Mouse (Mus musculus) hematopoietic stem cell, adult 5-6 weeks (primary cell): ENCODE results near the gene Hist2h3b. TPM values are rescaled to one million over a fixed set of nuclear protein-coding genes. Genes with fewer than 3 reads are reported as not detected.
"Not testable (repeated sequence)": the region's sequence is repeated elsewhere in the genome, so short reads cannot be mapped to it uniquely, and the experiment has no call there.

Experiments used
- ATAC-seq, 2 experiments: fragments of 125-278 bp in 1 of 2; replicated peaks in 1 of 2; 2 replicates each; pipeline ENCODE4 v1.8.0; 2016 to 2017; ENCODE audit warnings: inconsistent platforms in 2 of 2, mild to moderate bottlenecking in 2 of 2, moderate number of reproducible peaks in 2 of 2, low read depth in 1 of 2, moderate TSS enrichment in 1 of 2; ENCODE audit not compliant: low FRiP score in 2 of 2, poor library complexity in 2 of 2, severe bottlenecking in 2 of 2, insufficient read depth in 1 of 2, low TSS enrichment in 1 of 2
- total RNA-seq: library from RNA; stranded (forward); fragments of 172-1452, 232-1000 nt; gene quantifications from 2 replicates; pipeline ENCODE4 v1.2.3, GENCODE M21; 2017

Gene Hist2h3b
- total RNA-seq = 222 and 285 TPM in 2 replicates

- peak; percentile 44 to 47; a peak in 3 of 4 replicates for ATAC-seq
Measured at GRCm38 (mm10) chr3:96268051-96268775, at the start of gene Hist2h3b. Gene Hist2h3b, plus strand, starts transcription at chr3:96268654.

DNA sequence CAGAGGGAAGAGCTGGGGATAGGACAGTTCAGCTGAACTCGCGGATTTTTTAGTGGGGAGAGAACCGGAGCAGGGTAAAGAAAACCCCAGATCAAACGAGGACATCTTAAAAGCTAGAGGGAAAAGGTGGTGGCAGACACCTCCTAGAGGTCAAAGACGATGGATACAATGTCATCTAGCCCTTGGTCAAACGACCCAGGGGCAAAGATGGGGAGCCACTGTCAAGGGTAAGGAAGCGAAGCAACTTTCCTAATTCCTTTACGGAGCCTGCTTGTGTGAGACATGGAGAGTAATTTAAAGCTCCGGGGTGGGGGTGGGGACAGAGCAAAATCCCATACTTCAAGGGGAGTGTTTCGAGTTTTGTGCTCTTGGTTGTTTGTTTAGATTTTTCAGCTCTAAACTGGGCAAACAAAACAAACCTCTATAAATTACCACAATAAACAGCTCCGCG is 49.2 kb upstream of the Hist2h3b start:
- ATAC-seq = peak; percentile 2 to 19; a peak in 1 of 4 replicates

- ATAC-seq = peak; percentile 57 to 68
Measured at GRCm38 (mm10) chr3:96219661-96220130, 48.8 kb upstream of the Hist2h3b start, which contains the start of the genes Bola1 and Hist2h2ab. Gene Bola1, minus strand, starts transcription at chr3:96219709. Gene Hist2h2ab, plus strand, starts transcription at chr3:96219865.

DNA sequence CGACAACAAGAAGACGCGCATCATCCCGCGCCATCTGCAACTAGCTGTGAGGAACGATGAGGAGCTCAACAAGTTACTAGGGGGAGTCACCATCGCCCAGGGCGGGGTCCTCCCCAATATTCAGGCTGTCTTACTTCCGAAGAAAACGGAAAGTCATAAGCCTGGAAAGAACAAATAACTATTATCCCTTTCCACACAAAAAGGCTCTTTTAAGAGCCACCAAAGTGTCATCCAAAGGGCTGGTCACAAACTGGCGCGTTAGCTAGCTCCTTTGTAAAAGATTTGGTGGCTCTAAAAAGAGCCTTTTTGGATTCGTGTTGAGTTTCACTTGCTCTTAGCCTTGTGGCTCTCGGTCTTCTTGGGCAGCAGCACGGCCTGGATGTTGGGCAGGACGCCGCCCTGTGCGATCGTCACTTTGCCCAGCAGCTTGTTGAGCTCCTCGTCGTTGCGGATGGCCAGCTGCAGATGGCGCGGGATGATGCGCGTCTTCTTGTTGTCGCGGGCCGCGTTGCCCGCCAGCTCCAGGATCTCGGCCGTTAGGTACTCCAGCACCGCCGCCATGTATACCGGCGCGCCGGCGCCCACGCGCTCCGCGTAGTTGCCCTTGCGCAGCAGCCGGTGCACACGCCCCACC is 48.2 kb upstream of the Hist2h3b start:
- ATAC-seq = not testable (repeated sequence)

GRCm38 (mm10) chr3:96220765-96221639 is 47.5 kb upstream of the Hist2h3b start, which contains the start of the genes Hist2h2ac and Hist2h2be:
Gene Hist2h2ac, minus strand, starts transcription at chr3:96220880.
Gene Hist2h2be, plus strand, starts transcription at chr3:96221119.
- peak; percentile 78 to 88 for ATAC-seq

DNA sequence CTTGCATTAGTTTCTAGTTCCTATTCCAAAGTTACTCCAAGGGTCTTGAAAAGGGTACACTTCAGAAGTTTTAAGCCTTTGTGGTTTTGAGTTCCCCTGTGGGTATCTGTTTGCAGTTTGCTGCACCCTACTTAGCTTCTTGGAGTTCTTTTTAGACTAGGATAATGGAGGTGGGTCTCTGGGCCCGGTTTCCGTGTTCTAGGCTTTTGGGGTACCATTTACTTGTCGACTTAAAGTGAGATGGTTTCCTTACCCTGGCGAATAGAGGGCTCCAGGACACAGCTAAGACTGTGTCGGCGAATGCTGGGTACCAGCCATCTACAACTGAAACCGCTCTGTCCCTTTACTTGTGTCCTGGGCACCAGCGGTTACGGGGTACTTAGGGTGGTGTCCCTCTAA is 46.8 kb upstream of the Hist2h3b start:
- ATAC-seq = no peak

GRCm38 (mm10) chr3:96222774-96223173 is 45.7 kb upstream of the Hist2h3b start:
- no peak for ATAC-seq

DNA sequence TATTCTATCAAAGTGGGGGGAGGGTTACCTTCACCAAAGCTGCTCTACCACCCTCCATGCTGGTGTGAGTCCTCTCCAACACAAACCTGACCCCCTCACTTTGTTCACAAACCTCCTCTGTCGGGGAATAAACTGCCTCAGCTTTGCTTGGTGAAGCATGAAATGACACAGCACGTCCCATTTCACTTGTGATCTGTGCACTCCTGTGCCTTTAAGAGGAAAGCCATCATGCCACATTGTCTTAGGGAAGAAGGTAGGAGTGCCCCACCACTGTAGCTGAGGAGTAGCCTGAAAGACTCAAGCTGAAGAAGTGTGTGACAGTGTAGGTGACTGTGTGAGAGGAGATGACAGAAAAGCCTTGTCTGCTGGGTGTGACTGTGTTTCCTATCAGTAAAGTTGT is 43.0 kb upstream of the Hist2h3b start:
- ATAC-seq = no peak

DNA sequence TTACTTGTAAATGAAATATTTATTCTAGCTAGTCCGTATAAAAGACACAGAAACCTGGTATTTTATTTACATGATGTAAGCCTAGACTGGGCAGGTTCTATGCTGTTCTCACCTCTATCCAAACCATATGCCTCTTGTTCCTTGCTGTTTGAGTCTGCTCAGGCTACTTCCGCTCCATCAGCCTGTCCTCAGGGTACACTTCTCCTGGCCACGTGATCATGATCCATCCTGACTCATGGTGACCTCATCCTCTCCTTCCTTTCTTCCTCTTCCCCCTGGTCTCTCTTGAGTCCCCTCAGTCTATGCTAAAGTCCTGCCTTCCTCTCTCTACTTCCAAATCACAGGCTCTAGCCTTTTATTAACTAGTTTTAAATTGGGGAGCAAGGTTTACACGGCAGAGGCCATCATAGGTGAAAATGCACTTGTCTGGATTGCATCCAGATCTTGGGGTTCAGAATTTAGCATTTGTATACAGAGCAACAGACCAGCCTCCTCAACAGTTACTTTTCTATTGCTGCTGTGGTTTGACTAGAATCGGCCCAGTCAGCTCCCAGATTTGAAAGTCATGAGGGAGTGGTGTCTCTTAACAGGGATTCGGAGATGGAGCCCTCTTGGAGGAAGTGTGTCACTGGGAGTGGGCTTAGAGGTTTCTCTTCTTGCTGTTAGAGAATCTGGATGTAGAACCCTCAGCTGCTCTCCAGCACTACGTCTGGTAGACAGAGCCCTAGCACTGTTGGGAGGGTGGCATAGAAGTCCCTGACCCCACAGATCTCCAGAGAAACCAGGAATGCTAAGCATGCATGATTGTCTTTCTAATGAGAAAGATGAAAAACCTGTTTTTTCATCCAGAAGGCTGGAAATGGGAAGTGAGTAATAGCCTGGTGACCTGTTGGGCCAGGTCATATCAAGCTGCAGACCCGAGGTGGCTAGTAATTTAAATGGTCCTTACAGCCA is 41.5 kb upstream of the Hist2h3b start:
- peak in 1 of 2 experiments; percentile 43; a peak in 1 of 4 replicates for ATAC-seq

- no peak for ATAC-seq
Measured at GRCm38 (mm10) chr3:96228828-96229227, 39.6 kb upstream of the Hist2h3b start.

DNA sequence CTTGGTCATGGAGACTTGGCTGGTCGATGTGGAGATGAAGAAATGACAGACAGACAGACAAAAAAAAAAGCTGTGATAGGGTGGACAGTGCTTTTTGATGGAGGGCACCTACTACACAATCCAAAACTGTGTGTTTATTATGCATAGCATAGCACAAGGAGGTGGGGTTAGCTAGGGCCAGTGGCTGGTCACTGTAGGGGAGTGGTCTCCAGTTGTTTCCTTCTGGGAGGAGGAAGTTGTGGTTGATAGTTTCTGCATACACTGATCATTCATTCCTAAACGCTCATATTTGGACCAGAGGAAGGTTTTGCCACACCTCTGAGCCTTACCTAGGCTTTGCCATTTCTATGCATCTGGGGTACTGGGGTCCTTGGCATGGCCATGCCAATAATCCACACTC is 38.0 kb upstream of the Hist2h3b start:
- 0 out of 4 replicates have a peak, but pooled peaks of 1 of the 2 experiments have one; percentile 23 for ATAC-seq

DNA sequence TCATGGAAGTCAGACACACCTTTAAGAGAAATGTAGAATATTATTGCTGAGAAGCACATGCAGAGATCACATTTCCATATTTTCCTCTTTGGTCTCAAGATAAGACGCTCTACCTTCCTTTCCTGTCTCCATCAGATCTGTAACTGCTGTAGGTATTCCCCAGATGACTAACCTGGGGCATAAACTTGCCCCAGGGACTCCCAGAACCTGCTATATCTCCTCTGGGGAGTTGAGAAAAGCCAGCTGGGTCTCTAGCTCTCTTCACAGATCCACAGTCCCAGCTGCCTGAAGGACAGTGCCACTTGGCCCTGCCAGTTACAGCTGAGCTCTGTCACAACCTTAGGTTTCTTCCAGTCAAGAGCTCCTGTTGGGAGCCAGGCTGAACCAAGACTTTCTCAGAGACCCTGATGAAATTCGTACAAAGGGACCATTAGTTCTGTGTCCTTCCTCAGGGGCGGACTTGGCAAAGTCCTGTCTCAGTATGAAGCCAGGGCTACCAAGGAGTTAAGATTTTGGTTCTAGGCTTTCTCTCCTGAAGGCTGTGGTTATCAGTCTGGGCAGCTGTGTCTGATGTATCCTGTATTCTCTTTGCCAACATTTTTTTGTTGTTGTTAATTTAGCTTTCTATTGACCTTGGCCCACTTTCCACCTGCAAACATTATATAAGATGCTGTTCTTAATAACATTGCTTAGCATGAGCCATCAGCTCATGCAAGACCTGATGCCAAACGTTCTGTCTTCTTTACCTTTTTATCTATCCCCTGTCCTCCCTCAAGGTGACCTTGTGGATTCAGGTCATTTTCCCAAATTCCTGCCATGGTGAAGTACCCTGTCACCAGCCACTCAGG is 37.3 kb upstream of the Hist2h3b start:
- no peak for ATAC-seq

DNA sequence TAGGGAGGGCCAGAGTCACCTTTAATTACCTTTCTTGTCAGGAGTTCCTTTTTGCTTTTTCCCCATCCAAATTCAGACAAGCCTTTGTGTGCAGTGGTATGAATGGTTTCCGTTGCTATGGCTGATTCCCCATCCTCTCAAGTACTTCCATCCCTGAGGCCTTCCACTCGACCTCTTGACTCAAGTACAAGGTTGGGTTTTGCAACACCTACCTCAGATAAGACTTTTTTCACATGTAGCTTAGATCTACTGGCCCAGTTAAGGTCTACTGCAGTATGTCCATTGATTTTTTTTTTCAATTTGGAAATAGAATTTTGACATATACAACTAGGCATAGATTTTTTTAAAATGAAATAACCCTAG is 36.7 kb upstream of the Hist2h3b start:
- no peak for ATAC-seq

DNA sequence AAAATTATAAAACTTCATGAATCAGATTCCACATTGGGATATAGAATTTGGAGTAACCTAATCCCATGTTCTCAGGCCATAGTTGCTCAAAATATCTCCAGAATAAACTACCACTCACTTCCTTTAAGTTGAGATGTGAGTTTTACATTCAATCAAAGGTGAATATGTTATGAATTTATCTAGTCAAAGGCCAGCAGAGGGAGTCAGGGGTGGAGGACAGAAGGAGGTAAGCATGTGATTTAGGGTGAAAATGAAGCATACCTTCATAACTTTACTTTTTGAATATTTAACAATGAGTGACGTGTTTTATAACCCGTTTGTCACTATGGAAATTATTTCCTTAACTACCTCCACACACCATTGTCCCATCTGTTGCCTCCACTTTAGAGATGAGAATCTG is 33.5 kb upstream of the Hist2h3b start:
- no peak for ATAC-seq

DNA sequence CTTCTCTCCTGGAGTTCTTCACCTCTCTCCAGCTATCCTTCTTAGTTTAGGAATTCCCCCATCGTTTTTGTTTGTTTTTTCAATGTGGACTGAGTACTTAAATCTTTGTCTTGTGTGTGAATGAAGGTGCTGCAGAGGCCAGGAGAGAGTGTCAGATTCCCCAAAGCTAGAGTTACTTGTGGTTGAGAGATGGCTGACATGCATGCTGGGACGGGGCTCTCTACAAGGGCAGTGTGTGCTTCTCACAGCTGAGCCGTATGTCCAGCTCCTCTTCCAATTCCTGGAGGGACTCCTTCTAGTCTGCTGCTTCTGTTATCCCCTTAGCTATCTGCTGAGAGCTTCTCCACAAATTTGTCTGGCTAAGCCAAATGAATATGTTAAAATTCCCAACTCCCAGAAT is 32.6 kb upstream of the Hist2h3b start:
- ATAC-seq = no peak
